ENCODE assay signal across 8 mouse cellular contexts in the genomic region with DNA sequence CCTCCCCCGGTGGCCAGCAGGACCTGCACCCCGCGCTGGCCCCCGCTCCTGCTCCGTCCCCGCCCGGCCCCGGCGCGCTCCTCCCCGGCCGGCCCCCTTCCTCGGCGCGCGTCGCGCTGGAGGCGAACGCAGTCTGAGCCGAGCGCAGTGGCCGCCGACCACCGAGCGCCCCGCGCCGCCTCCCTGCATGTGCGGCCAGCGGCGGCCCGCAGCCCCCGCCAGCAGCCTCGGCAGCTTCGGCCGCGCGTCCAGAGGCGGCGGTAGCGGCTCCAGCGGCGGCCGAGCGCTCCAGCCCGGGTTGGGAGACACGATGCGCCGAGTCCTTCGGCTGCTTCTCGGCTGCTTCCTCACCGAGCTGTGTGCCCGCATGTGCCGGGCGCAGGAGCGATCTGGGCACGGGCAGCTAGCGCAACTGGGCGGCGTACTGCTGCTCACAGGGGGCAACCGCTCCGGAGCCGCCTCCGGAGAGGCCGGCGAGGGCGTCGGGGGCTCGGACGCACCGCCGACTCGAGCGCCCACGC. TPM values are rescaled to one million over a fixed set of nuclear protein-coding genes. Genes with fewer than 3 reads are reported as not detected.
DNase-seq lines count a peak whose midpoint lies in the region; ATAC-seq and TF ChIP-seq lines count a peak whose summit lies in the region.

No protein-coding gene starts in this region.

- H3K27ac ChIP-seq in cerebellum, adult 2 months (ENCODE audit: insufficient read depth, low read length): no peak overlapping the region
- no peak overlapping the region for H3K27ac ChIP-seq in midbrain, embryonic 11.5 days (ENCODE audit: low read depth, low read length)

- no peak for TF ChIP-seq POLR2A in cerebellum, adult 2 months (IDR thresholded peaks at IDR 0.05; ENCODE audit: borderline replicate concordance, insufficient read depth, low read length)

- peak overlapping the region; percentile 54 for H3K4me3 ChIP-seq in cerebellum, adult 2 months (replicated peaks; ENCODE audit: insufficient read depth, low read depth, low read length)
- H3K4me3 ChIP-seq in midbrain, embryonic 11.5 days (ENCODE audit: low read depth, low read length): peak overlapping the region; percentile 51

- peak overlapping the region; percentile 91 for H3K4me2 ChIP-seq in midbrain, embryonic 11.5 days

- WGBS in cerebellum, adult 2 months: under 1% methylated on average over 76 of the region's 76 CpGs
- WGBS in midbrain, embryonic 11.5 days: under 1% methylated on average over 62 of the region's 76 CpGs

- H3K9me3 ChIP-seq in midbrain, embryonic 11.5 days (ENCODE audit: control insufficient read depth, low read length): no peaks in the 10 kb centered on the region

- peak; percentile 12 to 28 for DNase-seq in cerebellum, adult 2 months
- no peak for DNase-seq in cerebellum, adult 11-12 months
- DNase-seq in retina, embryonic 14.5 days (ENCODE audit: low spot score): peak; percentile 56
- no peak for DNase-seq in retina, postnatal 1 day
- peak; percentile 38 to 43 for DNase-seq in frontal cortex, postnatal 10 days (ENCODE audit: low spot score in 2 of 2)
- peak; percentile 15 for DNase-seq in kidney, postnatal 14 days
- DNase-seq in midbrain, embryonic 11.5 days (ENCODE audit: low spot score, missing footprints): peak; percentile 94
- DNase-seq in thymus, postnatal 25 days: no peak

- H3K27me3 ChIP-seq in cerebellum, adult 2 months (ENCODE audit: control insufficient read depth, insufficient read depth, low read length): peaks cover 4% of the 10 kb centered on the region; the same call in 1 of the 2 replicates
- peaks cover 53% of the 10 kb centered on the region for H3K27me3 ChIP-seq in midbrain, embryonic 11.5 days (ENCODE audit: control insufficient read depth, insufficient read depth, low read length)

- no peaks in the 10 kb centered on the region for H3K36me3 ChIP-seq in midbrain, embryonic 11.5 days (ENCODE audit: control insufficient read depth, insufficient read depth, low read length)

- H3K9ac ChIP-seq in midbrain, embryonic 11.5 days (ENCODE audit: low read length): peak overlapping the region; percentile 57

- peak; percentile 80 for ATAC-seq in midbrain, embryonic 11.5 days (ENCODE audit: low FRiP score)

- peaks cover 3% of the 10 kb centered on the region; the same call in 1 of the 2 replicates for H3K4me1 ChIP-seq in cerebellum, adult 2 months (ENCODE audit: control insufficient read depth, insufficient read depth, low read length)
- peaks cover 5% of the 10 kb centered on the region; the same call in 1 of the 2 replicates for H3K4me1 ChIP-seq in midbrain, embryonic 11.5 days (ENCODE audit: control insufficient read depth, insufficient read depth, low read length)

- TF ChIP-seq CTCF in cerebellum, adult 2 months (IDR thresholded peaks at IDR 0.05; ENCODE audit: borderline replicate concordance, insufficient read depth, low read depth, low read length): no peak

RNA-seq across cellular contexts. Expression of a gene that starts 0.4 kb away (rescaled TPM):
- polyA plus RNA-seq in cerebellum, adult 2 months (2012; rRNA removed): 22.1 and 22.4 TPM in 2 replicates
- 0.47 and 0.49 TPM in 2 replicates for polyA plus RNA-seq in midbrain, embryonic 11.5 days (2014; fragmentation: Nextera tagmentation; extraction: Ambion mirVana)

Comparison
In these comparisons a context has a peak if more than half of its experiments do, and no peak if none do; other contexts are left out.
1. DNase-seq: peak in cerebellum, adult 2 months (2 of 2), retina, embryonic 14.5 days (single experiment), frontal cortex, postnatal 10 days (2 of 2), kidney, postnatal 14 days (single experiment) and midbrain, embryonic 11.5 days (single experiment); none in cerebellum, adult 11-12 months (single experiment), retina, postnatal 1 day (single experiment) and thymus, postnatal 25 days (single experiment).
2. RNA of a gene that starts 0.4 kb away (polyA plus RNA-seq): 22.1 to 22.4 TPM in cerebellum, adult 2 months; 0.47 to 0.49 TPM in midbrain, embryonic 11.5 days; every median in the first group is over 10 times any median in the second.